Mouse (Mus musculus) liver, adult 2 months (tissue): ENCODE measurements around the gene Cog1. TPM values are rescaled to one million over a fixed set of nuclear protein-coding genes. Genes with fewer than 3 reads are reported as not detected.
"Not testable (repeated sequence)": the region's sequence is repeated elsewhere in the genome, so short reads cannot be mapped to it uniquely, and the experiment has no call there.

Experiments
- DNase-seq: peaks from one replicate; pipeline ENCODE4 v3.0.0-alpha.2; 2011; ENCODE audit warnings: low read depth, low spot score; ENCODE audit errors: extremely low read depth
- H3K27ac ChIP-seq: fragments of 200-500 bp; replicated peaks from 2 replicates; pipeline ENCODE4 v1.5.1; 2012; ENCODE audit warnings: low read depth, mild to moderate bottlenecking, control low read depth, inconsistent platforms, low read length; ENCODE audit not compliant: insufficient read depth
- H3K27me3 ChIP-seq: fragments of 200-500 bp; 2 replicates; pipeline ENCODE4 v1.6.1; 2012; ENCODE audit warnings: mild to moderate bottlenecking, moderate library complexity, low read length, inconsistent platforms; ENCODE audit not compliant: control insufficient read depth, insufficient read depth
- H3K36me3 ChIP-seq: fragments of 200-500 bp; 2 replicates; pipeline ENCODE4 v1.6.1; 2012; ENCODE audit warnings: low read length, inconsistent platforms; ENCODE audit not compliant: control insufficient read depth, insufficient read depth
- H3K4me1 ChIP-seq: fragments of 200-500 bp; 2 replicates; pipeline ENCODE4 v1.6.1; 2011; ENCODE audit warnings: low read length; ENCODE audit not compliant: control insufficient read depth, insufficient read depth
- H3K4me3 ChIP-seq: fragments of 200-500 bp; 2 replicates; pipeline ENCODE4 v1.5.1; 2011; ENCODE audit warnings: low read depth, mild to moderate bottlenecking, control low read depth, low read length, moderate library complexity; ENCODE audit not compliant: insufficient read depth
- H3K79me2 ChIP-seq: fragments of 200-500 bp; 2 replicates; pipeline ENCODE4 v1.6.1; 2012; ENCODE audit warnings: inconsistent platforms, mild to moderate bottlenecking, low read length, moderate library complexity; ENCODE audit not compliant: control insufficient read depth, insufficient read depth
- H3K9ac ChIP-seq: fragments of 200-500 bp; 2 replicates; pipeline ENCODE4 v1.6.1; 2012; ENCODE audit warnings: low read depth, mild to moderate bottlenecking, control low read depth, inconsistent platforms, low read length
- CTCF ChIP-seq: fragments of 200-500 bp; IDR thresholded peaks from 2 replicates; pipeline ENCODE4 v1.5.1; 2011; ENCODE audit warnings: low read depth, low read length, control low read depth
- POLR2A ChIP-seq: fragments of 200-500 bp; IDR thresholded peaks from 2 replicates; pipeline ENCODE4 v1.6.1; 2011; ENCODE audit warnings: low read length, control low read depth; ENCODE audit not compliant: insufficient read depth; ENCODE audit errors: extremely low read depth
- WGBS: fragments of 180-500 bp; shearing (Covaris S2); methylation state at CpG from one replicate; pipeline ENCODE4 v1.1.7; 2018; 5-methylcytosine and 5-hydroxymethylcytosine counted together
- polyA plus RNA-seq: library from polyadenylated mRNA; depleted of rRNA; stranded (reverse); fragments of >200 nt; gene quantifications from 2 replicates; pipeline ENCODE4 v1.2.3, GENCODE M21; 2012
- total RNA-seq: library from RNA; depleted of rRNA; stranded (reverse); fragments of >200 nt; gene quantifications from 2 replicates; pipeline ENCODE4 v1.2.3, GENCODE M21; 2014

Cog1 gene
- total and polyA plus RNA-seq, 2 experiments = 6.0 to 17.7 TPM

GRCm38 (mm10) chr11:113657221-113657620, 8.3 kb downstream of the Cog1 start:
- TF ChIP-seq CTCF (no peak), POLR2A (no peak)
- Histone ChIP-seq H3K4me1 (no peaks in the 10 kb centered on the region), H3K27ac (no peak overlapping the region), H3K36me3 (peaks cover 39% of the 10 kb centered on the region), H3K27me3 (no peaks in the 10 kb centered on the region), H3K4me3 (no peak overlapping the region), H3K9ac (no peak overlapping the region), H3K79me2 (no peaks in the 10 kb centered on the region)
- 70% methylated on average over 4 of the region's 4 CpGs for WGBS
- no peak for DNase-seq

- no peak overlapping the region for H3K9ac ChIP-seq
- H3K4me1 ChIP-seq = no peaks in the 10 kb centered on the region
- DNase-seq = no peak
- no peaks in the 10 kb centered on the region; the same call in 1 of the 2 replicates for H3K79me2 ChIP-seq
- H3K36me3 ChIP-seq = peaks cover 37% of the 10 kb centered on the region
- no peak overlapping the region for H3K27ac ChIP-seq
- no peak for TF ChIP-seq POLR2A
- TF ChIP-seq CTCF = no peak
- H3K27me3 ChIP-seq = no peaks in the 10 kb centered on the region
- no peak overlapping the region for H3K4me3 ChIP-seq
- 91% methylated on average over 8 of the region's 8 CpGs for WGBS
These were observed 9.3 kb downstream of the Cog1 start for GRCm38 (mm10) chr11:113658319-113658718.

DNA sequence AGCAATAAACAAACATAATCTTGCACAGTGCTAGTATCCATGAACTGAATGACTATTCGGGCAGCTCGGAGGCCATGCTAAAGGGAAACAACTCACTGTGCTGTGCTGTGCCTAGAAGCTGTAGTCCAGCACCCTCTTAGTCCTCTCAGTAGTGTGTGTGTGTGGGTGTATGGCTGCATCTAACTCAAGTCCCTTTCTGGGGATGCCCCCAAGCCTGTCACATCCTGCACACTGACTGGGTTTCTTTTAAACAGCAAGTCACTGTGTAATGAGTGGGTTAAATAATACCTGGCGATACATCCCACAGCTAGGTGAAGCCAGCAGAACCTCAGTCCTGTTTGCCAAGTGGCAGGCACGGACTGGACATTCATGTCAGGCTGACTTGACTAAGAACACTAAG, 9.8 kb downstream of the Cog1 start:
- H3K36me3 ChIP-seq = peaks cover 41% of the 10 kb centered on the region
- DNase-seq = no peak
- WGBS = 71% methylated on average over 4 of the region's 4 CpGs

GRCm38 (mm10) chr11:113660213-113660612, 11.2 kb downstream of the Cog1 start:
- not testable (repeated sequence) for H3K4me1 ChIP-seq, H3K79me2 ChIP-seq, H3K4me3 ChIP-seq, H3K9ac ChIP-seq, H3K27ac ChIP-seq, DNase-seq, H3K27me3 ChIP-seq
- WGBS = 100% methylated on average over 3 of the region's 3 CpGs
- peaks cover 33% of the 10 kb centered on the region for H3K36me3 ChIP-seq

More for the DNA sequence above, 9.8 kb downstream of the Cog1 start:
- H3K27ac ChIP-seq = no peak overlapping the region
- no peak overlapping the region for H3K9ac ChIP-seq
- no peak overlapping the region for H3K4me3 ChIP-seq
- TF ChIP-seq CTCF (no peak), POLR2A (no peak)
- H3K27me3 ChIP-seq = no peaks in the 10 kb centered on the region
- no peaks in the 10 kb centered on the region; the same call in 1 of the 2 replicates for H3K79me2 ChIP-seq
- no peaks in the 10 kb centered on the region for H3K4me1 ChIP-seq

DNA sequence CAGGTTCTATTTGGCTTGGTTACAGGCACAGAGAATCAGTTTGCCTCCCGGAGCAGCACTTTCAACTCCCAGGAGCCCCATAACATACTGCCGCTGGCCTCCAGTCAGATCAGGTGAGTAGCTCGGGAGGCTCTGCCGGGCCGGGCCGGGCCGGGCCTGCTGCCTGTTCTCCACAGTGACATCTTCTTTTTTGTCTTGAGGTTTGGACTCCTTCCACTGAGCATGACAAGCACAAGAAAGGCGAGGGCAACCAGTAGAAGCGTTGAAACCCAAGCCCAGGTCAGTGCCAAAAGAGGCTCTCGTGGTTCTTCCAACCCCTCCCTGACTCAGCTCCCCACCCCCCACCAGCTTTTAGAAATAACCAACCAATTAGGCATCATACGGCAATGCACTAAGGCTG, 12.0 kb downstream of the Cog1 start:
- Histone ChIP-seq H3K9ac (no peak overlapping the region), H3K27ac (no peak overlapping the region), H3K36me3 (peaks cover 27% of the 10 kb centered on the region), H3K79me2 (no peaks in the 10 kb centered on the region; the same call in 1 of the 2 replicates), H3K4me3 (no peak overlapping the region), H3K4me1 (no peaks in the 10 kb centered on the region), H3K27me3 (no peaks in the 10 kb centered on the region)
- TF ChIP-seq CTCF (no peak), POLR2A (no peak)
- DNase-seq = no peak
- whole genome bisulfite sequencing = 94% methylated on average over 11 of the region's 11 CpGs

DNA sequence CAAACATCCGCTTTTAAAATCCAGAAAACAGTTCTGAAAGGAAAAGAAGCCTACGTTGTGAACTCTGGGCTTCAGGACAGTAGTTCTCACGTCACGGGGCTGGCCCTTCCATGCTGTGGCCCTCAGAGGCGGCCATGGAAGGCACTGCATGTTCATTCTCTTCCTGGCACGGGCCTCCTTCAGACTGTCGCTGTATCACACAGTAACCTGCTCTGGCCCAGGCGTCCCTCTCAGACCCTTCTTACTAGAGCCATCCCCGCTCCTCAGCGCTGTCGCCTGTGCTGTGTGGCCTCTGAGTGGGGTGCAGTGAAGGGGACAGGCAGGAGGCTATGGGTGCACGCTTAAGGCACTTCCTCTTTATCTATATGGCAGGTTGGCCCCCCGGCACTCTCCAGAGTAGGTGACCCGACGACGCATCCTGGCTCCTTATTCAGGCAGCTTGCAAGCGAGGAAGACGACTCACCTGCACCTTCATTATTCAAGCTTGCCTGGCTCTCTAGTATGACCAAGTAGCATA, 12.9 kb downstream of the Cog1 start:
- 93% methylated on average over 18 of the region's 18 CpGs for WGBS
- TF ChIP-seq POLR2A = no peak
- TF ChIP-seq CTCF = no peak
- no peak overlapping the region for H3K27ac ChIP-seq
- no peak overlapping the region for H3K4me3 ChIP-seq
- H3K27me3 ChIP-seq = no peaks in the 10 kb centered on the region
- H3K4me1 ChIP-seq = peaks cover 5% of the 10 kb centered on the region
- H3K36me3 ChIP-seq = peaks cover 27% of the 10 kb centered on the region
- no peaks in the 10 kb centered on the region; the same call in 1 of the 2 replicates for H3K79me2 ChIP-seq
- DNase-seq = no peak
- no peak overlapping the region for H3K9ac ChIP-seq
